Mouse (Mus musculus) heart, postnatal 36 days (tissue): ENCODE data around the gene Eci2. TPM values are rescaled to one million over a fixed set of nuclear protein-coding genes. Genes with fewer than 3 reads are reported as not detected.
A peak's percentile ranks its signal among the peaks of the same experiment; 100 is the strongest.
"Not testable (repeated sequence)": the region's sequence is repeated elsewhere in the genome, so short reads cannot be mapped to it uniquely, and the experiment has no call there.

Experiments
- DNase-seq, 2 experiments: peaks; one replicate each; pipeline ENCODE4 v3.0.0; 2021 to 2022
- intact Hi-C: fragments of 180-260 bp; cut with DNase I; formaldehyde crosslinking; loops from one replicate; pipeline ENCODE4 v1.15.1; 2025
- total RNA-seq, 2 experiments: library from RNA; stranded (reverse); gene quantifications; 2 replicates each; pipeline ENCODE4 v1.2.3; 2021

Gene Eci2
- total RNA-seq, 2 experiments from 2014 or later, result 280 to 307 TPM

- DNase-seq, result no peak
- intact Hi-C loops, result no loop called here
Measured at GRCm38 (mm10) chr13:34993595-34993982, 33.3 kb downstream of the Eci2 start.

- intact Hi-C loops, result no loop called here
- DNase-seq, result no peak
Measured at GRCm38 (mm10) chr13:34993085-34993484, 33.8 kb downstream of the Eci2 start.

- no peak for DNase-seq
- intact Hi-C loops, result no loop called here
Measured at GRCm38 (mm10) chr13:34991581-34992273, 35.2 kb downstream of the Eci2 start.

DNA sequence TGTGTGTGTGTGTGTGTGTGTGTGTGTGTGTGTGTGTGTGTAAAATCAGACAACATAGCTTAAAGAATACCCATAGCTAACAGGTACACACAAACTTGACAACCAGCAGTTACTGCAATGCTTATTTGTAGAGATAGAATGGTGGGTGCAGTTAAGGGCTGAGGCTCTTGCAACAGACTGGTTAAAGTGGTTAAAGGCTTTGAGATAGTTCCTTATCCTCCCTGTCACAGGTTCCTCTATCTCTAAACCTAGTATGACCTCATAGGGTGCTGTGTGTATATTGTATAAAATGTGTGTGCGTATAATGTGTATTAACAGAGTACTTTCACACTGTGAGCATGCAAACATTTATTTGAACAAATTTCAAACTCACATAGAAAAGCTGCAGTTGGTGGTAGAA lies 43.4 kb downstream of the Eci2 start:
- DNase-seq, intact Hi-C loops: not testable (repeated sequence)

DNA sequence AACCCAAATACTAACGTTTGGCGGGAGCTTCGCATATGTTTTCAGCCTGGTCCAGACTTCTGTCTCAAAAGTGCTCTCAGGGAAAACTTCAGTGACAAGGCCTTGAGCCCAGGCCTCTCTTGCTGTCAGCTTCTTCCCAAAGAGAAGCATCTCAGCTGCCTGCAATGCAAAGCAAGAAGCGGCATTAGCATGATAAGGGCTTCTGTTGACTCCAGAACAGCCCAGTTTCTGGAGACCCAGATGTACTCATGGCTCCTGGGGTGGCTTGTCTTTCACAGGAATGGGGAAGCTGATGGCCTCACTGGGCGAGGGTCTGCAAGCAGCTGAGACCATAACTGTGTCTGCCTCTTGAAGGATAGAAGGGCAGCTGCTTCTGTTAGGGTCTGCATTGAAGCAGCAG lies 48.3 kb downstream of the Eci2 start:
- not testable (repeated sequence) for DNase-seq
- intact Hi-C loops, result loop anchor here (10.0 kb wide), 1 partner anchor 46 kb away; the partner anchor contains the start of gene Eci2

GRCm38 (mm10) chr13:34977410-34977809 lies 49.5 kb downstream of the Eci2 start:
- intact Hi-C loops, result loop anchor here (10.0 kb wide), 1 partner anchor 47 kb away; the partner anchor contains the start of gene Eci2
- DNase-seq, result no peak

GRCm38 (mm10) chr13:34976116-34976515 lies 50.8 kb downstream of the Eci2 start:
- intact Hi-C loops, result loop anchor here (10.0 kb wide), 1 partner anchor 49 kb away; the partner anchor contains the start of gene Eci2

GRCm38 (mm10) chr13:34973770-34974169 lies 53.1 kb downstream of the Eci2 start:
- intact Hi-C loops, result loop anchor here (5.0 to 10.0 kb wide), 3 partner anchors 51 to 786 kb away; partner anchors contain the start of gene Eci2
- no peak for DNase-seq

More at GRCm38 (mm10) chr13:34976116-34976515, 50.8 kb downstream of the Eci2 start:
- DNase-seq, result no peak

DNA sequence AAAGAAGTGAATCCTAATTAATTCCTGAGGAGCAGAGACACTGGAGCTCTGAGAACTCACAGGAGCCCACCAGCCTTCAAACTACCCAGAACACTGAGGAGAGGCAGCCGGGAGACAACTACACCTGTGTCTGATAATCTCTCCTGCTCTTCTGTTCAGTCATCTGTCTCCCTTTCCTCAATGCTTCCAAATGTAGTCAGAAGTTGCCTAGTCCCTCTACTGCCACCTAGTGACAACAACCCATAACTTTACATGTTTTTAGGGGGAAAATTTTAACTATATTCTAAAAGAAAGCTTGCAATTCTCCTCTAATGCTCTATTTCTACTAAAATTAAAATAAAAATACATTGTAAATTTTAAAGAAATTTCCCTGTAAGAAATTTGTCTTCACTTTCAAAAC lies 53.7 kb downstream of the Eci2 start:
- intact Hi-C loops, result loop anchor here (5.0 to 10.0 kb wide), 3 partner anchors 52 to 786 kb away; partner anchors contain the start of gene Eci2
- no peak for DNase-seq

- DNase-seq, result not testable (repeated sequence)
- intact Hi-C loops, result loop anchor here (5.0 to 10.0 kb wide), 3 partner anchors 52 to 785 kb away; partner anchors contain the start of gene Eci2
Measured at GRCm38 (mm10) chr13:34972456-34972855, 54.4 kb downstream of the Eci2 start.

DNA sequence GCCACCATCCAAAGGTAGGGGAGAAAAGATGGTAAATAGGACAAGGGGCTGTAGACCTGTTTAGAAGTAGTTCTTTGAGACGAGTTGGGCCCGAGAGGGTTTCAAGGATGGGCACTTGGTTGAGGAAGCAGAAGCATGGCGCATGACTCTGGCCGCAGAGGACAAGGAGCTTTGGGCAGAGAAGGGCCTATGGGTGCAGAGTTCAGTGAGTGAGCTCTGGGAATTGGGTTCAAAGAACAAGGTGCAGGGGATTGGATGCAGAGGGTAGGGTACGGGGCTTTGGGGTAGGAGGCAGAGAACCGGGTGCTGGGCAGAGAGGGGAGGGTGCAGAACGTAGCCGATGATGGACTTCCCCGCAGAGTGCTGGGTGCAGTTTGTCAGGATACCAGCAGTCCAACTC lies 61.2 kb downstream of the Eci2 start:
- intact Hi-C loops, DNase-seq: not testable (repeated sequence)

- intact Hi-C loops, result no loop called here
- no peak for DNase-seq
Measured at GRCm38 (mm10) chr13:34964866-34965265, 62.0 kb downstream of the Eci2 start.

GRCm38 (mm10) chr13:34964419-34964818 lies 62.5 kb downstream of the Eci2 start:
- peak; percentile 8 to 18 for DNase-seq

GRCm38 (mm10) chr13:34963511-34964397 lies 63.1 kb downstream of the Eci2 start, which contains the start of gene Eci3:
Gene Eci3 (minus strand): TSS chr13:34963810.
- peak; percentile 36 to 39 for DNase-seq
- intact Hi-C loops, result no loop called here

More at GRCm38 (mm10) chr13:34964419-34964818, 62.5 kb downstream of the Eci2 start:
- intact Hi-C loops, result no loop called here

DNA sequence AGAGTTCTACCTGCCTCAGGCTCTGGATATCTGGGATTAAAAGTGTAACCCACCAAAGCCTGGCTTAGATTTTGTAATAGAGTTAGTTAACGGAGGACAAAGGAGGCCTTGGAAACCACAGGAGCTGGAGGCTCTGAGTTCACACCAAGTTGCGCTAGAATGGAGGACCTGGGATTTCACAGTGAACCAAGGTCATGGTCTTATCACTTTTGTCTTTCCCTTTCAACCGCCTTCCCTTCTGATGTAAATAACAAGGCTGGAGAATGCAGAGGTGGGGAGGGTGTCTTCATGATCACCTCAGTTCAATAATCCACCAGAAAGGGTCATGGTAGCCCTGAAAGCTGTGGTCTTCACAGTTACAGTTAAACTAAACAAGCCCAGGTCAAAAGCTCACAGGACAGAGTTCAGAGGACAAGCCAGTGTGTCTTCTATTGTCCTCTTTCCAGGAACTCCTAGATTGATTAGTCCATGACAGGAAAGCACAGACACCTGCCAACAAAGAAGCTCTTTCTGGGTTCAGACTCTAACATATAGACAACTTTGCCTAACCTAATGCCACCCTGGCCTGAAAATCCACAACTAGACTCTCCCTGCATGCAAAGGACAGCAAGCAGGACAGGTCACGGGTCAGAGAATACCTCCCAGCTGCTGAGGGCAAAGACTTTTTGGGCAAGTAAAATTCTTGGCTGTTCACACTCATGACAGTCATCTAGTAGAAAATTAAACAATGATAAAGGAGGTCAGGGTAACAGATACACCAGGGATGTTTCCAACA lies 65.7 kb downstream of the Eci2 start:
- intact Hi-C loops, result no loop called here

GRCm38 (mm10) chr13:34958158-34958557 lies 68.7 kb downstream of the Eci2 start:
- DNase-seq, intact Hi-C loops: not testable (repeated sequence)

More for the DNA sequence above, 65.7 kb downstream of the Eci2 start:
- no peak for DNase-seq

DNA sequence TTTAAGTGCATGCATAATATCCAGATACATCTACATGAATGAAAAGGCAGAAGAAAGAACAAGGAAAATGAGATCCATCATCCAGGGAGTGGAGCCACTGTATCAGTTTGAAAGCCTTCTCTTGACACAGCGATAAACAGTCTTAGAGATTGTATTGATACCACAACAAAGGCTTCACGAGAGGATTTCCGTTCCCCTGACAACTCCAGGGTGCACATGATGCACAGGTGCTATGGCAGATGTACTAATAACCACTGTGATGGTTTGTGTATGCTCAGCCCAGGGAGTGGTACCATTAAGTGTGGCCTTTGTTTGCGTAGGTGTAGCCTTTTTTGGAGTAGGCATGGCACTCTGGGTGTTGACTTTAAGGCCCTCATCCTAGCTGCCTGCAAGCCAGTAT lies 70.0 kb downstream of the Eci2 start:
- DNase-seq, result no peak
- intact Hi-C loops, result no loop called here

- DNase-seq, intact Hi-C loops: not testable (repeated sequence)
Measured at GRCm38 (mm10) chr13:34951437-34951836, 75.5 kb downstream of the Eci2 start.

DNA sequence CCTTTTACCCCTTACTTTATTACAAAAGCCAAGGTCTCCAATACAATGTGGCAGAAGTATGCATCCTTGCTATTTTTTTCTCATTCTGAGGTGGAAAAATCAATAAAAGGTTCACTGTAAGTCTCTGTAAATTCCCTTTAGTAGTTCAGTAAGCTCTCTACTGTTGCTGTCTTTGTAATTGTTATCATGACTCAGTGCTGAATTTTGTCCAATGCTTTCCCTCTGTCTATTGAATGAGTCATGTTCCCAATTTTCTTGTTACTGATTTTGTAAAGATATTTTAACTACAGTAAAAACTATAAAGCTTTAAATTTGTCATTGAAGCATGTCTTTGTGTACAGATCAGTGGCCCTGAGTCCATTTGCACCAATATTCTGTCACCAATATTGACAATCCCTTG lies 84.5 kb downstream of the Eci2 start:
- no peak for DNase-seq
- intact Hi-C loops, result no loop called here
